Mouse (Mus musculus): Measurements from ENCODE around the gene Pvr.

GRCm38 (mm10) chr7:19864241-19864640, 56.7 kb downstream of the Pvr start:
- TF ChIP-seq FLI1 (IDR thresholded peaks at IDR 0.05; ENCODE audit: low read length) (no peak), GATA1 (IDR thresholded peaks at IDR 0.05; ENCODE audit: borderline replicate concordance, low read length) (no peak)

Data from megakaryocyte, embryonic 14.5 days (primary cell).